Mouse (Mus musculus) liver, embryonic 14.5 days (tissue): Measurements from ENCODE around the gene Adat3. TPM values are rescaled to one million over a fixed set of nuclear protein-coding genes. Genes with fewer than 3 reads are reported as not detected.

Source experiments
- ATAC-seq: fragments of 200-750 bp; cut with Nextera tagmentation; 2 replicates; pipeline ENCODE4 v1.8.0; 2017; ENCODE audit warnings: moderate number of reproducible peaks, mild to moderate bottlenecking, moderate library complexity; ENCODE audit not compliant: insufficient read depth
- DNase-seq, 3 experiments: peaks; one replicate each; pipeline ENCODE4 v3.0.0-alpha.2; 2012 to 2013; ENCODE audit warnings: low read depth in 3 of 3, low spot score in 3 of 3
- H3K27ac ChIP-seq: fragments of 300-500 bp; sonication (generic); 2 replicates; pipeline ENCODE4 v1.5.1; 2014; ENCODE audit warnings: moderate library complexity, mild to moderate bottlenecking, control low read depth, inconsistent platforms
- H3K27me3 ChIP-seq: fragments of 300-500 bp; sonication (generic); 2 replicates; pipeline ENCODE4 v1.6.1; 2014; ENCODE audit warnings: mild to moderate bottlenecking, low read length, moderate library complexity; ENCODE audit not compliant: control insufficient read depth, insufficient read depth
- H3K36me3 ChIP-seq: fragments of 300-500 bp; sonication (generic); replicated peaks from 2 replicates; pipeline ENCODE4 v1.6.1; 2014; ENCODE audit warnings: low read depth; ENCODE audit not compliant: control insufficient read depth, insufficient read depth
- H3K4me1 ChIP-seq, 2 experiments: fragments of 200-500 bp in 1 of 2; fragments of 300-500 bp in 1 of 2; sonication (generic) in 1 of 2; replicated peaks; 2 replicates each; pipeline ENCODE4 v1.6.1; 2012 to 2014; ENCODE audit warnings: antibody characterized with exemption in 1 of 2, inconsistent platforms in 1 of 2, low read length in 1 of 2; ENCODE audit not compliant: control insufficient read depth in 2 of 2, insufficient read depth in 2 of 2
- H3K4me2 ChIP-seq: fragments of 300-500 bp; sonication (generic); 2 replicates; pipeline ENCODE4 v1.6.1; 2014; ENCODE audit warnings: low read depth, mild to moderate bottlenecking, control low read depth, moderate library complexity
- H3K4me3 ChIP-seq, 2 experiments: fragments of 200-500 bp in 1 of 2; fragments of 300-500 bp in 1 of 2; sonication (generic) in 1 of 2; 2 replicates each; pipeline ENCODE4 v1.5.1; 2012 to 2014; ENCODE audit warnings: low read depth in 2 of 2, low read length in 2 of 2, mild to moderate bottlenecking in 2 of 2, control low read depth in 1 of 2, inconsistent platforms in 1 of 2, moderate library complexity in 1 of 2; ENCODE audit not compliant: insufficient read depth in 1 of 2
- H3K9ac ChIP-seq: fragments of 300-500 bp; sonication (generic); replicated peaks from 2 replicates; pipeline ENCODE4 v1.6.1; 2014; ENCODE audit warnings: mild to moderate bottlenecking, control low read depth, moderate library complexity
- H3K9me3 ChIP-seq: fragments of 300-500 bp; sonication (generic); 2 replicates; pipeline ENCODE4 v1.6.1; 2016; ENCODE audit warnings: low read length, mixed read lengths; ENCODE audit not compliant: control insufficient read depth
- CTCF ChIP-seq: IDR thresholded peaks from 2 replicates; pipeline ENCODE4 v1.5.1; 2016; ENCODE audit warnings: antibody characterized with exemption, low read depth, control low read depth
- EP300 ChIP-seq: IDR thresholded peaks from 2 replicates; pipeline ENCODE4 v1.6.1; 2016; ENCODE audit warnings: antibody characterized with exemption, low read depth
- WGBS: fragments of 180-500 bp; shearing (Covaris S2); extraction: QIAGEN DNeasy Blood & Tissue Kit; methylation state at CpG from one replicate; pipeline ENCODE4 v1.1.7; 2014; ENCODE audit not compliant: insufficient replicate concordance; 5-methylcytosine and 5-hydroxymethylcytosine counted together
- polyA plus RNA-seq, 2 experiments: library from polyadenylated mRNA; depleted of rRNA in 1 of 2; stranded (reverse) in 1 of 2; unstranded in 1 of 2; fragments of >200 nt; fragmentation: Nextera tagmentation in 1 of 2; extraction: Ambion mirVana in 1 of 2; gene quantifications; 2 replicates each; pipeline versions ENCODE4 v1.2.1 to v1.2.3; 2012 to 2014

The Adat3 gene
- polyA plus RNA-seq, 2 experiments, result 4.9 to 6.3 TPM

DNA sequence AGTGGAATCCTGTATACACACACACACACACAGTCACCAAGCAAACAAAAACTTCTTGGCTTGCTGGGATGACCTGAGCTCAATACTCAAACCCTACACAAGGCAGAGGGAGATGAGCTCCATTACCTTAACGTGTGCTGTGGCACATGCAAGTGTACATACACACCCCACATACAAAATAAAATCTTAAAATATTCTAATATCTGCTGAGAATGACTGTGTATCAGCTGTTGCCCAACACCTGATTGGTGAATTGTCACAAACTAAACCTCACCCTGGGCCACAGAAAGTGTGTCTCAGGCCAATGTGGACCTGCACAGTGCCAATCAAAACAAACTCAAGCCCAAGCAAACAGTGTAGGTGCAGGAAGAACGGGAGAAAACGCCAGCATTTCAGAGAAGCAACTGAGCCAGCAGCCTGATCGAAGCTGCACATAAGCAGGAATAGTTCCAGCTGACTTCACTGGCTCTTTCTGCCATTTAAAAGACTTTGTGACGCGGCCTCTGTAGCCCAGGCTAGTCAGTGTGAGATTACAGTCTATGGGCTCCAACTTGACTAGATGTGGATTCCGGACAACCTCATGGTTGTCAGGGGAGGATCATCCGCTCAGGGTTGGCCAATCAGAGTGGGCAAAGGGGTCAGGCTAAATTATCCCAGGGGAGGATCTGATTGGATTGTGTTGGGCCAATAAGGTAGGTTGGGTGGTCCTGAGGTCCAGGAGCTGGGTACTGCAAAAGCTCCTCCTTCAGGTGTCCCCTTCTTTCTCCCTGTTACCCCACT, 17.0 kb downstream of the Adat3 start:
- Histone ChIP-seq H3K4me2 (peak overlapping the region; percentile 11; the same call in 1 of the 2 replicates), H3K4me3 (no peak overlapping the region), H3K9ac (no peak overlapping the region), H3K27me3 (no peaks in the 10 kb centered on the region), H3K36me3 (peaks cover 2% of the 10 kb centered on the region; the same call in 1 of the 2 replicates), H3K4me1 (peaks cover 3 to 20% of the 10 kb centered on the region in 2 experiments; a peak in 3 of 4 replicates), H3K9me3 (no peaks in the 10 kb centered on the region), H3K27ac (no peak overlapping the region)
- TF ChIP-seq EP300 (no peak), CTCF (no peak)
- DNase-seq, result no peak
- 53% methylated on average over 8 of the region's 8 CpGs for WGBS
- no peak for ATAC-seq

DNA sequence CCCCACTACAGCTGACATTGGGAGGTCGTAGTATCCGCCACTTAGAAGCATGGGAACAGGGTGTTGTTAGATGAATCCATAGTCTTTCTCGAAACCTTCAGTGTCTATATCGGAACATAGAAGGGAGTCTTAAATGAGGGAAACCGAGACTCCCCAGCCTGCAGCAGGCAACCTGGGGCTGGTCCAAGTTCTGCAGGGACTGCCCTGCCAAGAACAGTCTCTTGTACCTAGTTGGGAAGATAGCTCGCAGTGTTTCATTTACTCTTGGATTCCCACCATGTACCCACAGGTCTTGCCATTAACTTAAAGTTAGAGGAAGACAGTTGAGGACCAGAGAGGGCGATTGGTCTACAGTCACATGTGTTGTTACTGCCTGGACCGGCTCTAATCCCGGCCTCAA, 17.7 kb downstream of the Adat3 start:
- no peaks in the 10 kb centered on the region for H3K27me3 ChIP-seq
- ATAC-seq, result no peak
- DNase-seq, result no peak
- TF ChIP-seq CTCF (no peak), EP300 (no peak)
- H3K4me3 ChIP-seq, result no peak overlapping the region
- no peaks in the 10 kb centered on the region for H3K36me3 ChIP-seq
- H3K4me2 ChIP-seq, result no peak overlapping the region
- 80% methylated on average over 9 of the region's 9 CpGs for WGBS
- peaks cover 3 to 20% of the 10 kb centered on the region in 2 experiments; a peak in 3 of 4 replicates for H3K4me1 ChIP-seq
- H3K9ac ChIP-seq, result no peak overlapping the region
- H3K9me3 ChIP-seq, result no peaks in the 10 kb centered on the region
- H3K27ac ChIP-seq, result no peak overlapping the region

DNA sequence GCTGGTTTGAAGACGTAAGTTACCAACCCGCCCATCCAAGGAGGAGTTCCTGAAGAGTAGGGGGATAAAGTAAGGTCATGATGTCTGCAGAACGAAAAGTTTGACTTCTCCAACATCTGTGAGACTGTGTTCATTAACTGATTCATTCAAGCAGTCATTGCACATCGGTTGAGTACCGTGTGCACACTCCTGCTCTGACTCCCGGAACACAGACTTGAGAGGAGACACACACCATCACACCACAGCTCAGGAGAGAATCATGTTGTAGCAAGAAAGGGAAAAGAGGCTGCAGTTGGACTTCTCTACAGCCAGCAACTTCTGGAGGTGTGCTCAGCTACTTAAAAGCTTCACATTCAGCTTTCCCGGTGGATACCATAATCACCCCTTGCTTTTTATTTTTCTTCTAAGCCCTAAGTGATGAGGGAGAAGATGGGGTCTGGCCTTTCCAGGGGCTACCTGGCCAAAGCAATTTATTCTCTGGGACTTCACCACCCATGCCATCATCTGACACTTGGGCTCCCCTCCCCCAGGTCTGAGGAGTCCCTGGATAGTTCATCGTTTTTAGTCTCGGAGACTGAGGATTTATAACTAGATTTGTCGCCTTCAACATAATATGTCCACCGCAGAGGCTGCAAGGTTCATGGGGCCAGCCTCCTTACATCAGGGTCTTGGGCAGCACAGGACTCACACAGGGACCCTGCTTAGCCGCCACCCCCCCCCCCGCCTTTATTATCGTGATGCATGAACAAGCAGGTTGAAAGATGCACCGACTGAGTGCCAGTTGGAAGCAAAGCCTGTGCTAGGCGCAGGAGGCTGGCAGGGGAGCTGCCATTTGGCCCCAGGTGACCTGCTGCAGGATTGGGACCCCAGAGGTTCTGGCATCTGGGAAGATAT, 18.4 kb downstream of the Adat3 start:
- Histone ChIP-seq H3K27ac (peak overlapping the region; percentile 91), H3K4me3 (peak overlapping the region; percentile 71 to 87), H3K27me3 (no peaks in the 10 kb centered on the region), H3K4me1 (peaks cover 3 to 24% of the 10 kb centered on the region in 2 experiments; a peak in 3 of 4 replicates), H3K36me3 (no peaks in the 10 kb centered on the region), H3K9ac (peak overlapping the region; percentile 59), H3K9me3 (no peaks in the 10 kb centered on the region), H3K4me2 (peak overlapping the region; percentile 83)
- TF ChIP-seq EP300, result no peak
- no peak for TF ChIP-seq CTCF
- ATAC-seq (no peak), DNase-seq (no peak)
- 55% methylated on average over 16 of the region's 16 CpGs for WGBS

DNA sequence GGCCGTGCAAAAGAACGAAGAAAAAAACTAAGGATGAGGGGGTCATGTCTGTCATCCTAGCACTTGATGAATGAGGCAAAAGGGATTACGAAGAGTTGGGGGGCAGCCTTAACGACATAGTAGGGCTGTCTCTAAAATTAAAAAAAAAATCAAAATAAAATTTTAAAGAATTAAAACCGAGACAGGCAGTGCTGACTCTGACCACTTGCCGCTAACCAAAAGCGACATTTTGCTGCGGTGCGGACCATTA, 18.9 kb downstream of the Adat3 start:
- Histone ChIP-seq H3K4me3 (peak overlapping the region; percentile 71 to 87), H3K36me3 (no peaks in the 10 kb centered on the region), H3K27me3 (no peaks in the 10 kb centered on the region), H3K27ac (peak overlapping the region; percentile 91), H3K4me2 (peak overlapping the region; percentile 83), H3K9me3 (no peaks in the 10 kb centered on the region), H3K4me1 (peaks cover 3 to 24% of the 10 kb centered on the region in 2 experiments; a peak in 3 of 4 replicates), H3K9ac (peak overlapping the region; percentile 59)
- TF ChIP-seq CTCF, result no peak
- TF ChIP-seq EP300, result no peak
- ATAC-seq (no peak), DNase-seq (no peak)
- 4% methylated on average over 9 of the region's 9 CpGs for WGBS

DNA sequence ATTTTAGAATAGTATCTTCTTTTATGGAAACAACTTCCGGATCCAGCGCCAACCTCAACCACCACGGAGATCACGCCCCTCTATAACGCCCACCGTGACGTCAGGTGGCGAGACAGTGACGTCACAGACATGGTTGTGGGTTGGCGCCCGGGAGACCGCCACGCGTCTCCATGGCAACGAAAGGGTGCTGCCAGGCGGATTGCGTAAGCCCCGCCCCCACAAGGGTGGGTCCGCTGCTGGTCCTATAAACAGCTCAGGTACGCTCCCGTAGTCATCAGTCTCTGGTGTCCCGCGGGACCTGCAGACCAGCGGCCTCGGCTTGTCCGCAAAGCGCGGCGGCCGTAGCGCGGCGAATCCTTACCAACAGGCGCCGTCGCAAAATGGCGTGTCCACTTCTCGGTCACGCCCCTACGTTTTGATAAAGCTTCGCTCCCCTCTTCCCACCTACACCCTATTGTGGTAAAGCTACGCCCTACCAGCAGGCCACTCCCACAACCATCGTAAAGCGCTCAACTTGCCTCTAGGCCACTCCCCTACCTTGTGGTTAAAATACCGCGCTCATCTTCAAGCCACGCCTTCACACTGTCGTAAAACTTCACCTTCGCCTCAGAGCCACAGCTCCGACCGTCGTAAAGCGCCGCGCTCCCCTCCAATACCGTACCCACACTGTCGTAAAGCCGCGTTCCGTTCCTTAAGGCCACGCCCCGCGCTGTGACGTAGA, 19.4 kb downstream of the Adat3 start:
- ATAC-seq (peak; percentile 92), DNase-seq (peak; percentile 100)
- Histone ChIP-seq H3K27ac (peak overlapping the region; percentile 91), H3K9me3 (no peaks in the 10 kb centered on the region), H3K4me1 (peaks cover 3 to 24% of the 10 kb centered on the region in 2 experiments; a peak in 3 of 4 replicates), H3K9ac (peak overlapping the region; percentile 59), H3K4me3 (peak overlapping the region; percentile 71 to 87), H3K4me2 (peak overlapping the region; percentile 83), H3K27me3 (no peaks in the 10 kb centered on the region), H3K36me3 (no peaks in the 10 kb centered on the region)
- TF ChIP-seq EP300, result peak; percentile 55; the same call in 1 of the 2 replicates
- TF ChIP-seq CTCF, result no peak
- WGBS, result under 1% methylated on average over 64 of the region's 64 CpGs
